Comparison of ENCODE assay signal across 25 mouse cellular contexts in the genomic region with DNA sequence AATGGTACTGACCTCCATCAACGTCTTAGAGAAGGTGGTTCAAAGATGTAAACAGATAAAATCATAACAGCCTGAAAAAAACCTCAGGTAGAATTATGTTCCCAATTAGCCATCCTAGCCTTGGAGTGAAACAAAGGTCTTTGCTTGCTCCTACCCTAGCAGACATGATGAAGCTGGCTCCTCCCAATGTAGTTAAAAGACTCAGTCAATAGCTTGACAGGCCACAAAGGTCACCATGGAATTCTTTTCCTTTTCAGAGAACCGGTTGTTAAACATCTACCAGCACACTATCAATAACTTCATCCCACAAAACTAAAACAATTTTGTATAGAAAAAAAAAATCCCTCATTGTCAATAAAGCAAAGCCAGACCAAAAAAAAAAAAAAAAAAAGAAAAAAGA. TPM values are rescaled to one million over a fixed set of nuclear protein-coding genes. Genes with fewer than 3 reads are reported as not detected.
"Had no signal": no experiment of that assay in that cellular context is flagged by ENCODE, and none has a peak within 500 bp of the region (broad histone marks: within the 10 kb centered on the region; RNA-seq: fewer than 3 reads in every experiment).

No protein-coding gene starts in this region.

- H3K27me3 ChIP-seq: limb, embryonic 12.5 days; limb, embryonic 15.5 days; lung, embryonic 15.5 days had no signal

- H3K4me2 ChIP-seq: limb, embryonic 12.5 days; limb, embryonic 15.5 days; lung, embryonic 15.5 days; midbrain, embryonic 11.5 days had no signal

- H3K4me3 ChIP-seq: limb, embryonic 12.5 days; limb, embryonic 15.5 days; lung, embryonic 15.5 days; megakaryocyte, embryonic 14.5 days had no signal

- DNase-seq: kidney, adult 18-20 months; kidney, postnatal 25 days; left cerebral cortex, postnatal 4 days; lung, adult 18-20 months; lung, postnatal 10 days; lung, postnatal 36 days; midbrain, embryonic 14.5 days; right cerebral cortex, adult 18-20 months; right cerebral cortex, postnatal 14 days; right cerebral cortex, postnatal 4 days; thymus, adult 2 months; thymus, postnatal 14 days; thymus, postnatal 4 days had no signal

- H3K36me3 ChIP-seq: lung, embryonic 15.5 days had no signal

- H3K9ac ChIP-seq: limb, embryonic 12.5 days; limb, embryonic 15.5 days; liver, embryonic 14.5 days; lung, embryonic 15.5 days had no signal

- H3K9me3 ChIP-seq: limb, embryonic 12.5 days; limb, embryonic 15.5 days; lung, embryonic 15.5 days had no signal

- H3K27ac ChIP-seq: kidney, postnatal 0 days; limb, embryonic 12.5 days; limb, embryonic 15.5 days; liver, embryonic 14.5 days; lung, embryonic 15.5 days had no signal

RNA-seq across cellular contexts. Expression of a gene that starts 25.2 kb away (rescaled TPM):
- polyA plus RNA-seq: neural tube, embryonic 11.5 days; neural tube, embryonic 14.5 days had no signal

RNA-seq across cellular contexts. Expression of a gene that starts 32.0 kb away (rescaled TPM):
- polyA plus RNA-seq: stomach, embryonic 14.5 days had no signal

RNA-seq across cellular contexts. Expression of a gene that starts 42.4 kb away (rescaled TPM):
- polyA plus RNA-seq: kidney, embryonic 14.5 days; kidney, postnatal 0 days; limb, embryonic 12.5 days; midbrain, embryonic 11.5 days; midbrain, embryonic 14.5 days; midbrain, postnatal 0 days; neural tube, embryonic 11.5 days; neural tube, embryonic 14.5 days; stomach, embryonic 14.5 days had no signal
